Mouse (Mus musculus) neutrophil, adult 83 days (primary cell): Measurements from ENCODE around the gene Tapt1. TPM values are rescaled to one million over a fixed set of nuclear protein-coding genes. Genes with fewer than 3 reads are reported as not detected.

Experiments
- total RNA-seq, 2 experiments: library from RNA; stranded (reverse); gene quantifications; one replicate each; pipeline ENCODE4 v1.2.4; 2023

Gene Tapt1
- 10 to 100 TPM; 53.1 to 57.5 TPM for total RNA-seq

GRCm38 (mm10) chr5:44226521-44227461 lies at the start of gene Tapt1:
Tapt1 (minus strand) TSS chr5:44226626.

Other genes with a start within 250 kb of the Tapt1 start
- gene Fgfbp1, start 244.8 kb downstream of the Tapt1 start, total RNA-seq: not detected
- gene Prom1, start 124.6 kb downstream of the Tapt1 start, total RNA-seq: 10 to 100 TPM; 41.3 to 55.3 TPM